ENCODE assay signal across 24 mouse cellular contexts in the genomic region with DNA sequence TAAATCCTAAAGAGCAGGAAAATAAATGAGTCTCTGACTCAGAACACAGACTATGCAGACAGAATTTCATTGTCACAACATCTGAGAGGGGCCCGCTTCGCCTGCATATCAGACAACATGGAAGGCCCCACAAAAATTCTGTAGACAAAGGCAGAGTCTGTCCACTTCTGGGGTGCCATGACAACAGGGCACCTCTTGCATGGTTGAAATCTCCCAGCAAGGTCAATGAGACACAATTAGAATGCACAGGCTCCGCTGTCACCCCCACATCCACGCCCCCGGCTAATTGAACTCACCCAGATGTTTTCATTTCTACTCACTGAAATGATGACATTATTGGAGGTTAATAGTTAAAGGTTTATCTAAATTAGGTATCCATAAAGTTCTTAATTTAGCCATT.
DNase-seq lines count a peak whose midpoint lies in the region; ATAC-seq lines count a peak whose summit lies in the region.
"Had no signal": no experiment of that assay in that cellular context is flagged by ENCODE, and none has a peak within 500 bp of the region (broad histone marks: within the 10 kb centered on the region; RNA-seq: fewer than 3 reads in every experiment).

No protein-coding gene starts in this region.

- H3K9ac ChIP-seq in kidney, embryonic 16.5 days (replicated peaks; ENCODE audit: low read length): no peak overlapping the region
- no peak overlapping the region for H3K9ac ChIP-seq in midbrain, embryonic 14.5 days (replicated peaks; ENCODE audit: low read length)
- H3K9ac ChIP-seq: embryonic facial prominence, embryonic 12.5 days; forebrain, embryonic 12.5 days; heart, embryonic 13.5 days; liver, postnatal 0 days had no signal

- H3K27me3 ChIP-seq in kidney, embryonic 16.5 days (ENCODE audit: insufficient read depth, low read length): no peaks in the 10 kb centered on the region
- no peaks in the 10 kb centered on the region for H3K27me3 ChIP-seq in midbrain, embryonic 14.5 days (ENCODE audit: control insufficient read depth, insufficient read depth, low read length)
- H3K27me3 ChIP-seq in midbrain, embryonic 10.5 days (ENCODE audit: low read depth, poor library complexity, severe bottlenecking): no peaks in the 10 kb centered on the region
- H3K27me3 ChIP-seq: embryonic facial prominence, embryonic 12.5 days; forebrain, embryonic 12.5 days; heart, embryonic 13.5 days had no signal

- H3K4me2 ChIP-seq in kidney, embryonic 16.5 days (replicated peaks; ENCODE audit: low read depth, low read length): no peak overlapping the region
- H3K4me2 ChIP-seq in midbrain, embryonic 14.5 days (ENCODE audit: low read length): no peak overlapping the region
- H3K4me2 ChIP-seq: embryonic facial prominence, embryonic 12.5 days; forebrain, embryonic 12.5 days; heart, embryonic 13.5 days had no signal

- no peak overlapping the region for H3K27ac ChIP-seq in kidney, embryonic 16.5 days (ENCODE audit: low read length)
- no peak overlapping the region for H3K27ac ChIP-seq in midbrain, embryonic 14.5 days (replicated peaks; ENCODE audit: low read depth, low read length)
- H3K27ac ChIP-seq in midbrain, embryonic 10.5 days (replicated peaks): no peak overlapping the region
- H3K27ac ChIP-seq: embryonic facial prominence, embryonic 12.5 days; forebrain, embryonic 12.5 days; heart, adult 2 months; heart, embryonic 13.5 days; macrophage had no signal

- H3K36me3 ChIP-seq in kidney, embryonic 16.5 days (ENCODE audit: insufficient read depth, low read length): no peaks in the 10 kb centered on the region
- no peaks in the 10 kb centered on the region for H3K36me3 ChIP-seq in midbrain, embryonic 14.5 days (ENCODE audit: control insufficient read depth, insufficient read depth, low read length)
- no peaks in the 10 kb centered on the region for H3K36me3 ChIP-seq in midbrain, embryonic 10.5 days
- H3K36me3 ChIP-seq: embryonic facial prominence, embryonic 12.5 days; forebrain, embryonic 12.5 days; heart, embryonic 13.5 days had no signal

- peak; percentile 8 for DNase-seq in embryo, embryonic 11 days
- DNase-seq in embryo, embryonic 9.5 days (ENCODE audit: extremely low spot score): no peak
- peak; percentile 9 for DNase-seq in kidney, adult 11 months
- peak; percentile 12 for DNase-seq in midbrain, embryonic 14.5 days
- no peak for DNase-seq in midbrain, embryonic 10.5 days (ENCODE audit: low spot score)
- DNase-seq in retina, postnatal 1 day: peak; percentile 82
- no peak for DNase-seq in right cerebral cortex, postnatal 14 days
- DNase-seq: adrenal gland, postnatal 14 days; cerebellum, adult 8-10 months; cerebellum, postnatal 36 days; gastrocnemius, postnatal 36 days; heart, adult 2 months; heart, postnatal 14 days; layer of hippocampus, postnatal 36 days; liver, postnatal 0 days; right cerebral cortex, postnatal 25 days; spleen, adult 18-20 months had no signal

- no peak for ATAC-seq in kidney, embryonic 16.5 days (ENCODE audit: low FRiP score, low TSS enrichment)
- no peak for ATAC-seq in midbrain, embryonic 14.5 days (ENCODE audit: low FRiP score, low TSS enrichment)
- ATAC-seq: liver, postnatal 0 days; lung, postnatal 0 days had no signal

- H3K4me3 ChIP-seq in kidney, embryonic 16.5 days (ENCODE audit: low read length): no peak overlapping the region
- H3K4me3 ChIP-seq in midbrain, embryonic 14.5 days (replicated peaks; ENCODE audit: low read depth, low read length): no peak overlapping the region
- H3K4me3 ChIP-seq in midbrain, embryonic 10.5 days: no peak overlapping the region
- H3K4me3 ChIP-seq: embryonic facial prominence, embryonic 12.5 days; erythroblast, embryonic 14.5 days; forebrain, embryonic 12.5 days; heart, adult 2 months; heart, embryonic 13.5 days had no signal

- H3K9me3 ChIP-seq in kidney, embryonic 16.5 days (ENCODE audit: low read length): no peaks in the 10 kb centered on the region
- no peaks in the 10 kb centered on the region for H3K9me3 ChIP-seq in midbrain, embryonic 14.5 days (ENCODE audit: control insufficient read depth, low read length)
- H3K9me3 ChIP-seq in midbrain, embryonic 10.5 days (replicated peaks): no peaks in the 10 kb centered on the region
- H3K9me3 ChIP-seq: embryonic facial prominence, embryonic 12.5 days; forebrain, embryonic 12.5 days; heart, embryonic 13.5 days had no signal

- WGBS in kidney, embryonic 16.5 days: 80% methylated on average over 5 of the region's 5 CpGs
- 49% methylated on average over 5 of the region's 5 CpGs for WGBS in midbrain, embryonic 14.5 days
- 79% methylated on average over 5 of the region's 5 CpGs for WGBS in midbrain, embryonic 10.5 days

- H3K4me1 ChIP-seq in kidney, embryonic 16.5 days (ENCODE audit: insufficient read depth, low read length): no peaks in the 10 kb centered on the region
- no peaks in the 10 kb centered on the region for H3K4me1 ChIP-seq in midbrain, embryonic 14.5 days (ENCODE audit: control insufficient read depth, insufficient read depth, low read length)
- peaks cover 10% of the 10 kb centered on the region for H3K4me1 ChIP-seq in midbrain, embryonic 10.5 days
- H3K4me1 ChIP-seq: embryonic facial prominence, embryonic 12.5 days; forebrain, embryonic 12.5 days; heart, embryonic 13.5 days had no signal

Comparison
In these comparisons a context has a peak if more than half of its experiments do, and no peak if none do; other contexts are left out.
1. DNase-seq: peak in embryo, embryonic 11 days (single experiment), kidney, adult 11 months (single experiment), midbrain, embryonic 14.5 days (single experiment) and retina, postnatal 1 day (single experiment); none in embryo, embryonic 9.5 days (single experiment), midbrain, embryonic 10.5 days (single experiment) and right cerebral cortex, postnatal 14 days (single experiment).